ENCODE assay signal across 22 mouse cellular contexts in the genomic region with DNA sequence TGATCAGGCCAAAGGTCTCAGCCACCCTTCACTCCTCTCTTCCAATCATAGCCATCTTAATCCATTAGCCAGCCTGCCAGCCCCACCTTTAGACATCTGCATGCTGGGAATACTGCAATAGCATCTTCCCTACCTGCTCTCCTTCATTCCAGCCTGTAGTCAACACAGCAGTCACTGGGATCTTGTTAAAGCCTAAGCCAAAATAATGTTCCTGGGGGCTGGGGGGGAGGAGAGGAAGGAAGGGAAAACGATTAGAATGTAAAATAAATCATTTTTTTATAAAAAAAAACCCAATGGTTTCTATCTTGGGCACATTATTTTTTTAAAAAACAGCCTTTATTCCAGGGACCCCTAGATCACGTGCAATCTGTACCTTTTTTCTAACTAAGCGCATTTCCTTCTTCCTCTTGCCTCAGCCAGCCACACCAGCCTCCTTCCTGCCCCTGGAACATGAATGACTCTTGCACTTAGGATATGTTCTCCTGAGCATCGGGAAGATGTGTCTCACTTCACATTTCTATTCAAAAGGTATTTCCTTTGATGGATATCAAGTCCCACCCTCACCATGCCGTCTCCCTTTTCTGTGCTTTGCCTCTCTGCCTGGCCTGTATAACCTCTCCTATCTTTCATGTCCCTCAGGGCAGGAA. TPM values are rescaled to one million over a fixed set of nuclear protein-coding genes. Genes with fewer than 3 reads are reported as not detected.
DNase-seq lines count a peak whose midpoint lies in the region; ATAC-seq and TF ChIP-seq lines count a peak whose summit lies in the region.
"Had no signal": no experiment of that assay in that cellular context is flagged by ENCODE, and none has a peak within 500 bp of the region (broad histone marks: within the 10 kb centered on the region; RNA-seq: fewer than 3 reads in every experiment).

No protein-coding gene starts in this region.

- TF ChIP-seq EP300 in liver, postnatal 0 days (IDR thresholded peaks at IDR 0.05; ENCODE audit: low read depth), result no peak

- H3K36me3 ChIP-seq in kidney, adult 2 months (ENCODE audit: control insufficient read depth, insufficient read depth, low read length), result no peaks in the 10 kb centered on the region
- H3K36me3 ChIP-seq in liver, postnatal 0 days (replicated peaks; ENCODE audit: insufficient read depth, low read length), result no peaks in the 10 kb centered on the region
- H3K36me3 ChIP-seq in liver, embryonic 11.5 days (ENCODE audit: control insufficient read depth, insufficient read depth, low read length), result no peaks in the 10 kb centered on the region
- H3K36me3 ChIP-seq: embryonic facial prominence, embryonic 12.5 days; hindbrain, embryonic 13.5 days; liver, embryonic 12.5 days; lung, embryonic 15.5 days had no signal

- H3K4me1 ChIP-seq in kidney, adult 2 months (ENCODE audit: control insufficient read depth, insufficient read depth, low read length), result peaks cover 16% of the 10 kb centered on the region
- peaks cover 8% of the 10 kb centered on the region; the same call in 1 of the 2 replicates for H3K4me1 ChIP-seq in liver, postnatal 0 days (ENCODE audit: insufficient read depth)
- H3K4me1 ChIP-seq in liver, embryonic 11.5 days (replicated peaks; ENCODE audit: control insufficient read depth, insufficient read depth, low read length), result no peaks in the 10 kb centered on the region; the same call in 1 of the 2 replicates

- 55% methylated on average over 5 of the region's 5 CpGs for WGBS in kidney, adult 2 months
- 51% methylated on average over 5 of the region's 5 CpGs for WGBS in liver, postnatal 0 days (ENCODE audit: insufficient replicate concordance)
- 66% methylated on average over 5 of the region's 5 CpGs for WGBS in liver, embryonic 11.5 days

- DNase-seq in gastrocnemius, adult 2 months, result peak; percentile 15
- DNase-seq in gastrocnemius, postnatal 4 days (ENCODE audit: low spot score in 2 of 2), result no peak
- peak; percentile 75 for DNase-seq in kidney, adult 2 months
- DNase-seq in kidney, adult 18-20 months, result no peak
- DNase-seq in liver, postnatal 0 days, result no peak
- DNase-seq in liver, embryonic 11.5 days (ENCODE audit: low spot score), result no peak
- no peak for DNase-seq in spleen, adult 12 weeks (ENCODE audit: low spot score)
- no peak for DNase-seq in adrenal gland, adult 8-10 months
- DNase-seq: adrenal gland, postnatal 10 days; cerebellum, adult 9-11 months; gastrocnemius, postnatal 14 days; left cerebral cortex, postnatal 4 days; lung, postnatal 4 days; right cerebral cortex, postnatal 25 days; thymus, postnatal 14 days had no signal

- H3K27me3 ChIP-seq in kidney, adult 2 months (replicated peaks; ENCODE audit: control insufficient read depth, insufficient read depth, low read length), result no peaks in the 10 kb centered on the region
- H3K27me3 ChIP-seq in liver, postnatal 0 days (ENCODE audit: insufficient read depth, low read length), result no peaks in the 10 kb centered on the region
- no peaks in the 10 kb centered on the region for H3K27me3 ChIP-seq in liver, embryonic 11.5 days (replicated peaks; ENCODE audit: control insufficient read depth, insufficient read depth, low read length)
- H3K27me3 ChIP-seq: embryonic facial prominence, embryonic 12.5 days; forebrain, embryonic 13.5 days; hindbrain, embryonic 13.5 days; lung, embryonic 15.5 days had no signal

- peak overlapping the region; percentile 98 for H3K27ac ChIP-seq in gastrocnemius, adult 2 months
- H3K27ac ChIP-seq in kidney, adult 2 months (ENCODE audit: insufficient read depth, low read depth, low read length), result peak overlapping the region; percentile 81
- H3K27ac ChIP-seq in liver, postnatal 0 days (ENCODE audit: low read depth), result 0 out of 2 replicates have a peak overlapping the region, but pooled peaks have one; percentile 94
- no peak overlapping the region for H3K27ac ChIP-seq in liver, embryonic 11.5 days (ENCODE audit: low read depth, low read length)
- H3K27ac ChIP-seq: embryonic facial prominence, embryonic 12.5 days; liver, embryonic 12.5 days had no signal

- no peak for TF ChIP-seq CTCF in gastrocnemius, adult 2 months (IDR thresholded peaks at IDR 0.05)
- no peak for TF ChIP-seq CTCF in kidney, adult 2 months (conservative IDR thresholded peaks at IDR 0.05; ENCODE audit: insufficient read depth, insufficient read length, low read depth, low read length)
- no peak for TF ChIP-seq CTCF in liver, postnatal 0 days (IDR thresholded peaks at IDR 0.05; ENCODE audit: low read depth)

- ATAC-seq in liver, postnatal 0 days, result no peak
- no peak for ATAC-seq in liver, embryonic 11.5 days (replicated peaks; ENCODE audit: low FRiP score)
- ATAC-seq: forebrain, embryonic 13.5 days; inflammation-experienced regulatory T-cells, adult 6 months; liver, embryonic 12.5 days had no signal

- no peak overlapping the region for H3K9ac ChIP-seq in liver, postnatal 0 days (replicated peaks)
- H3K9ac ChIP-seq in liver, embryonic 11.5 days (ENCODE audit: low read depth, low read length), result no peak overlapping the region
- H3K9ac ChIP-seq: embryonic facial prominence, embryonic 12.5 days; hindbrain, embryonic 13.5 days; liver, embryonic 12.5 days; lung, embryonic 15.5 days had no signal

- H3K4me3 ChIP-seq in gastrocnemius, adult 2 months, result peak overlapping the region; percentile 84; the same call in 1 of the 2 replicates
- no peak overlapping the region for H3K4me3 ChIP-seq in kidney, adult 2 months (ENCODE audit: insufficient read depth, low read depth, low read length)
- H3K4me3 ChIP-seq in liver, postnatal 0 days (ENCODE audit: low read depth, low read length), result no peak overlapping the region
- no peak overlapping the region for H3K4me3 ChIP-seq in liver, embryonic 11.5 days (ENCODE audit: low read depth, low read length)
- H3K4me3 ChIP-seq: embryonic facial prominence, embryonic 12.5 days; hindbrain, embryonic 13.5 days; lung, embryonic 15.5 days had no signal

- peaks cover 4% of the 10 kb centered on the region; the same call in 1 of the 2 replicates for H3K9me3 ChIP-seq in liver, postnatal 0 days (ENCODE audit: low read length)
- H3K9me3 ChIP-seq in liver, embryonic 11.5 days (ENCODE audit: control insufficient read depth, low read length), result no peaks in the 10 kb centered on the region
- H3K9me3 ChIP-seq: embryonic facial prominence, embryonic 12.5 days; liver, embryonic 12.5 days; lung, embryonic 15.5 days had no signal

- intact Hi-C loops in gastrocnemius, adult 2 months (cut with DNase I), result loop anchor here (5.0 kb wide), 1 partner anchor 67 kb away; no protein-coding TSS in a partner anchor

- no peak for TF ChIP-seq POLR2A in kidney, adult 2 months (IDR thresholded peaks at IDR 0.05; ENCODE audit: low read depth, low read length)

- H3K4me2 ChIP-seq in liver, postnatal 0 days (ENCODE audit: low read depth, low read length), result no peak overlapping the region
- H3K4me2 ChIP-seq in liver, embryonic 11.5 days, result no peak overlapping the region

RNA-seq across cellular contexts. Expression of a gene that starts 1.6 kb away (rescaled TPM):
- total RNA-seq in gastrocnemius, adult 2 months (2021), result 10 to 100 TPM; 24.2 to 29.0 TPM
- 10 to 100 TPM; 38.3 to 55.9 TPM for total RNA-seq in gastrocnemius, postnatal 4 days (2021)
- 16.9 and 18.7 TPM in 2 replicates for polyA plus RNA-seq in kidney, adult 2 months (2012; rRNA removed)
- polyA plus RNA-seq in liver, postnatal 0 days (2015; fragmentation: Nextera tagmentation; extraction: Ambion mirVana), result 4.1 and 6.0 TPM in 2 replicates
- polyA plus RNA-seq in liver, embryonic 11.5 days (2014; fragmentation: Nextera tagmentation; extraction: Ambion mirVana), result 4.9 and 5.5 TPM in 2 replicates
- 10 to 100 TPM; 66.1 to 97.0 (median 75.6) TPM for total RNA-seq in adrenal gland, adult 8-10 months (2022)

RNA-seq across cellular contexts. Expression of a gene that starts 6.1 kb away (rescaled TPM):
- total RNA-seq in gastrocnemius, adult 2 months (2021), result 1 to 10 TPM; 3.2 to 5.0 TPM
- total RNA-seq in gastrocnemius, postnatal 4 days (2021), result 1 to 10 TPM; 5.5 to 7.5 TPM
- polyA plus RNA-seq in kidney, adult 2 months (2012; rRNA removed), result 8.4 and 10.1 TPM in 2 replicates
- 0.91 and 1.2 TPM in 2 replicates for polyA plus RNA-seq in liver, postnatal 0 days (2015; fragmentation: Nextera tagmentation; extraction: Ambion mirVana)
- polyA plus RNA-seq in liver, embryonic 11.5 days (2014; fragmentation: Nextera tagmentation; extraction: Ambion mirVana), result 1.0 and 1.3 TPM in 2 replicates
- total RNA-seq in adrenal gland, adult 8-10 months (2022), result 10 to 100 TPM; 39.0 to 84.3 (median 50.2) TPM
- polyA plus RNA-seq: erythroblast, embryonic 14.5 days had no signal

RNA-seq across cellular contexts. Expression of a gene that starts 37.8 kb away (rescaled TPM):
- total RNA-seq in gastrocnemius, adult 2 months (2021), result under 1 TPM; 0.20 to 0.23 TPM
- total RNA-seq in gastrocnemius, postnatal 4 days (2021), result 10 to 100 TPM; 15.4 to 17.5 TPM
- polyA plus RNA-seq in kidney, adult 2 months (2012; rRNA removed), result not detected in 2 replicates
- polyA plus RNA-seq in liver, postnatal 0 days (2015; fragmentation: Nextera tagmentation; extraction: Ambion mirVana), result 0.07 TPM in 1 of 2 replicates, not detected in the other
- polyA plus RNA-seq in liver, embryonic 11.5 days (2014; fragmentation: Nextera tagmentation; extraction: Ambion mirVana), result 1.2 and 1.3 TPM in 2 replicates
- not detected for total RNA-seq in adrenal gland, adult 8-10 months (2022)
- polyA plus RNA-seq: erythroblast, embryonic 14.5 days; inflammation-experienced regulatory T-cells, adult 6 months had no signal

Comparison
In these comparisons a context has a peak if more than half of its experiments do, and no peak if none do; other contexts are left out.
1. DNase-seq: peak in gastrocnemius, adult 2 months (single experiment) and kidney, adult 2 months (single experiment); none in gastrocnemius, postnatal 4 days (0 of 2), kidney, adult 18-20 months (single experiment), liver, postnatal 0 days (single experiment), liver, embryonic 11.5 days (single experiment), spleen, adult 12 weeks (single experiment) and adrenal gland, adult 8-10 months (single experiment).
2. RNA of a gene that starts 37.8 kb away (total RNA-seq): 15.4 to 17.5 TPM in gastrocnemius, postnatal 4 days; 0.20 to 0.23 TPM in gastrocnemius, adult 2 months and not detected in adrenal gland, adult 8-10 months; every median in the first group is over 10 times any median in the second.
3. RNA of a gene that starts 6.1 kb away (total RNA-seq): 39.0 to 84.3 TPM in adrenal gland, adult 8-10 months; 5.5 to 7.5 TPM in gastrocnemius, postnatal 4 days and 3.2 to 5.0 TPM in gastrocnemius, adult 2 months; every median in the first group is over 4 times any median in the second.